Mouse (Mus musculus): Measurements from ENCODE around the gene Setd1a.
"Not testable (repeated sequence)": the region's sequence is repeated elsewhere in the genome, so short reads cannot be mapped to it uniquely, and the experiment has no call there.

Setd1a gene

GRCm38 (mm10) chr7:127765756-127766155 lies 10.7 kb upstream of the Setd1a start:
- DNase-seq (ENCODE audit: extremely low spot score, low read depth, low spot score) = no peak

GRCm38 (mm10) chr7:127766851-127767609 lies 9.4 kb upstream of the Setd1a start:
- no peak for DNase-seq (ENCODE audit: extremely low spot score, low read depth, low spot score)

- DNase-seq (ENCODE audit: extremely low spot score, low read depth, low spot score) = no peak
These were observed 8.7 kb upstream of the Setd1a start for GRCm38 (mm10) chr7:127767671-127768345.

- no peak for DNase-seq (ENCODE audit: extremely low spot score, low read depth, low spot score)
These were observed 8.0 kb upstream of the Setd1a start for GRCm38 (mm10) chr7:127768346-127768996.

GRCm38 (mm10) chr7:127768997-127769593 lies 7.4 kb upstream of the Setd1a start:
- peak; percentile 96 for DNase-seq (ENCODE audit: extremely low spot score, low read depth, low spot score)

GRCm38 (mm10) chr7:127769651-127770038 lies 6.8 kb upstream of the Setd1a start, which contains the start of gene Orai3:
Gene Orai3, plus strand, starts transcription at chr7:127769815.
- DNase-seq (ENCODE audit: extremely low spot score, low read depth, low spot score) = no peak

- no peak for DNase-seq (ENCODE audit: extremely low spot score, low read depth, low spot score)
These were observed 6.2 kb upstream of the Setd1a start for GRCm38 (mm10) chr7:127770039-127770905.

GRCm38 (mm10) chr7:127771262-127771661 lies 5.2 kb upstream of the Setd1a start:
- DNase-seq (ENCODE audit: extremely low spot score, low read depth, low spot score) = no peak

- DNase-seq (ENCODE audit: extremely low spot score, low read depth, low spot score) = no peak
These were observed 4.4 kb upstream of the Setd1a start for GRCm38 (mm10) chr7:127772080-127772479.

- no peak for DNase-seq (ENCODE audit: extremely low spot score, low read depth, low spot score)
These were observed 3.9 kb upstream of the Setd1a start for GRCm38 (mm10) chr7:127772557-127772956.

GRCm38 (mm10) chr7:127773664-127774384 lies 2.6 kb upstream of the Setd1a start:
- peak; percentile 66 for DNase-seq (ENCODE audit: extremely low spot score, low read depth, low spot score)

- not testable (repeated sequence) for DNase-seq (ENCODE audit: extremely low spot score, low read depth, low spot score)
These were observed 633 bp upstream of the Setd1a start for GRCm38 (mm10) chr7:127775837-127776236.

- peak; percentile 70 for DNase-seq (ENCODE audit: extremely low spot score, low read depth, low spot score)
These were observed 506 bp downstream of the Setd1a start for GRCm38 (mm10) chr7:127776878-127777473.

GRCm38 (mm10) chr7:127777474-127778266 lies 1.2 kb downstream of the Setd1a start:
- no peak for DNase-seq (ENCODE audit: extremely low spot score, low read depth, low spot score)

GRCm38 (mm10) chr7:127778350-127778749 lies 1.9 kb downstream of the Setd1a start:
- DNase-seq (ENCODE audit: extremely low spot score, low read depth, low spot score) = no peak

- DNase-seq (ENCODE audit: extremely low spot score, low read depth, low spot score) = no peak
These were observed 8.8 kb downstream of the Setd1a start, which contains the start of gene Gm49388 for GRCm38 (mm10) chr7:127785308-127785707. Gene Gm49388, plus strand, starts transcription at chr7:127785608.

GRCm38 (mm10) chr7:127797076-127797845 lies 20.8 kb downstream of the Setd1a start:
- no peak for DNase-seq (ENCODE audit: extremely low spot score, low read depth, low spot score)

- no peak for DNase-seq (ENCODE audit: extremely low spot score, low read depth, low spot score)
These were observed 22.1 kb downstream of the Setd1a start for GRCm38 (mm10) chr7:127798591-127798990.

Data from hindlimb bud, embryonic 11.5 days (tissue).